Mouse (Mus musculus) cerebellum, adult 18-20 months (tissue): ENCODE results near the gene Doxl2.

ENCODE experiments used
- DNase-seq, 2 experiments: peaks; one replicate each; pipeline ENCODE4 v3.0.0; 2021

Doxl2 gene

DNA sequence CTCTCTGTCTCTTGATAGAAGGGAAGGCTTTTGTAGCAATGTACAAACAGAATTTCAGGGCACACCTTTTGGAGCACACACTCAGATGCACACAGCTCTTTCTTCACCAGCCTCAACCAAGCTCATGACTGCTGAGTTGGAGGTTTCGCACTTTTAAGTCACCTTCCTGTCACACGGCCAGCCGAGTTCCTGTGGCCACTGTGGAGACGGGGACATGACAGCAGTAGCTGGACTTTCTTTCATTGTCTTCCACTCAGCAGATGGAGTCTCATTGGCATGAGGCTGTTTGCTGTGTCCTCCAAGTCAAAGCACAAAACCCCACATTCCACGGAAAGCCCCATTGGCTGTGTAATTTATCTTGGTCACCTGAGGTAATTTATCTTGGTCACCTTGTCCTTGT, 36.4 kb downstream of the Doxl2 start:
- no peak for DNase-seq

DNA sequence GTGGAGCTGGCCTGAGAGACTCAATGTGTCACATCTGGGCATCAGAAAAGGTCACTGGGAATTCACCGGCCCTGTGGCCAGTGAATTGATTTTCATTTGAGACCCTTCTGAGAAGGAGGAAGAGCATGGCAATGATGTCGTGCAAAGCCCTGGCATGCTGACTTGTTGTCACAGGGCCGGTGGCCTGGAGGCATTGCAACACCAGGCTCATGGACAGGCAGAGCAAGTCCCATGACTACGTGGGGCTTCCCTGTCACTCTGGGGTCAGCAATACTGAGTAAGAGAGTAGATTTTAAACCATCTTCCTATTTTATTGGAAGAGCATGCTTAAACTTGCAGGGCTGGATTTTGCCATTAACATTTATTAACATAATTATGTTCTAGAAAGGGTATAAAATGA, 38.3 kb downstream of the Doxl2 start:
- DNase-seq = no peak

DNA sequence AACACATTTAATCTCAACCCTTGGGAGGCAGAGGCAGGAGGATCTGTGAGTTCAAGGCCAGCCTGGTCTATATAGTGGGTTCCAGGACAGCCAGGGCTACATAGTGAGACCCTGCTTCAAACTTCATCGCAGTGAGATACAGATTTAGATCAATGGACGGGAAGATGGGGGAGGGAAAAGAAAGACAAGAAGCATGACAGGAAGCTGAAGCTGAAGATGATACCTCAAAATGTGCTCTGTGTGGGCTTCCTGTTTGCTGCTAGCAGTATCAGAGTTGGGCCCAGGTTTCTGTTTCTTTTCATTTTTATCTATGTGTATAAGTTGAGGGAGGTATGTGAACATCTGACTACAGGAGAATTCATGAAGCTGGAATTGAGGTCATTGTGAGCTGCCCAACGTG, 38.7 kb downstream of the Doxl2 start:
- no peak for DNase-seq

DNA sequence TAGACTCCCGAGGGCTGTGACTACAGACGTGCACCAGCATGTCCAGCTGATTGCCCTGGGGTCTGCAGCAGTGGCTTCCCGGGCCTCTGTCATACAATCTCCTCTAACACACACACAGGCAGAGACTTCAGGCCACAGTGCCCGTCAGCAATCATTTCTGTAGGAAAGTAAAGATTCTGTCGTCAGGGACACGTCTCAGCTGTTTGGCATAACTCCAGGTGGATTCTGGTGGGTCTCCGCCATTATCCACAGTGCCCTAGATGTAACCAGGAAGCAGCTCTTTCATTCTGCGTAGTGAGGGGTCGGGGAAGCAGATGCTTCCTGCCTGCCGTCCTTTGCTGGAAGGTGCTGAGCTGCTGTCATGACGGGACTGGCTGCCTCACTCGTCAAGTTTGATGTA, 42.4 kb downstream of the Doxl2 start:
- DNase-seq = no peak

DNA sequence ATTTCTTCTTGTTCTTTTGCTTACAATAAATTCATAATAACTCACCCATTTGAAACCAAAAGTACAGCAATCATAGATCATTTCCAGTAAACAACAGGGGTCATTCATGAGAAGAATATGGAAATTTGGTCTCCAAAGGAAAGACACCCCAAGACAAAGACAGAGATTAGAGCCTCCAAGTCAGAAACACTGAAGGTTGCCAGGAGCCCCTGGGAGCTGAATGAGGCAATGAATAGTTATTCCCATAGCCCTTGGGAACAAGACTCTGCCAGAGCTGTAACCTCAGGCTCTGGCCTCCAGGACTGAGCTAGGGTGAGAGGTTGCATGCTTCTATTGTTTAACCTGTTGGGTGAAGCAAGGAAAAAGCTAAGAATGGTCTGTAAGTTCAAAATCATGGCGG, 44.6 kb downstream of the Doxl2 start:
- no peak for DNase-seq

DNA sequence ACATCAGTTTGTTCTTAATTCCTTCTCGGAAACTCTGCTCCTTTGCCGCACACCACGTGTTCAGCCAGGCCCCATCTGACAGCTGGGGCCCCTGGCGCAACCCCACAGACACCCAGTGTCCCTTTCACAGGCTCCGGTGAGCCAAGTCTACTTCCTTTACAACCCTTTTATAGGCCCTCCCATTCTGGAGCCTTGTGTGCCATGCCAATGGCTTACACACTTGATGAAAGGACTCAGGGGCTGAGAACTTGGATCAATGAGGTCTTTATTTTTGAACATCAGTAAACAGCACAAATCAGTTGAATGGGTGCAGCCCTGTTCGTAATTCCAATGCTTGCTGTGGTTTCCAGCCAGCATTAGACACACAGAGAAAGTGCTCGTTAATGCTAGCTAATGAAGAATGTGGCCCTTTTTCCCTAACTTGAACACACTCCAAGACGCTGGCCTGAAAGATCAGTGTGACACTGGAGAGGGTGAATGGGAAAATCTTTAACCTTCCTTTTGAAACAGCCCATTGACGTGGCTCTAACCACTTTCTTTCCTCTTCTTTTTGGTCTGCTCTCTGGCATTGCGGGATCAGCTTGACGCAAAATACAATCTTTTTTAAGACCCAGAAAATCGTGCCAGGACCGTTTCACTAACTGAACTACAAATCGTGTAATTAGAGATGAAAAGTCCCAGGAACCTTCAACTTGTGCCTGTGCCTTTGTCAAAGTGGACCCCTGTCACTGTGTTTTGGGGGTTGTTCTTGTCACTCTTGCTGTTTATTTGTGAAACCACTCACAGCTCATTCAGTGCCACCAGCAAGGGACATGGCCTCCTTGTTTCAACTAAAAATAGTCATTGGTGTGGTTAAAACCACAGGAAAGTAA, 46.6 kb downstream of the Doxl2 start:
- DNase-seq = no peak

DNA sequence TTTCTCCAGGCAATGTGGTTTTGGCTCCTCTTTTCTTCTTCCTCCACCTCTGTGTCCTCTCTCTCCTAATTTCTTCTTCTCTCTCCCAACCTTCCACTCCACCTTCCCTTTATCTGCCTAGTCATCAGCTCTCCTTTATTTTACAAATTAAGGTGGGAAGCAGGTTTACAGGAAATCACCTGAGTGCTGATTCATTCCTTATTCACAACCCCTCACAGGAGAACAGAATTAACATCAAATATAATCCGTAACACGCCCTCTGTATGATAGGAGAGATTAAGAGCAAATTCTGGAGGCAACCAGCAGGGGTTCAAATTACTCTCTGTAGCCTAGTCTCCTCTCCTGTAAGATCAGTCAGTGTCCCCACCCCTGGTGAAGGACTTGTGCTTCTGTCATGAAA, 47.6 kb downstream of the Doxl2 start:
- DNase-seq = no peak

DNA sequence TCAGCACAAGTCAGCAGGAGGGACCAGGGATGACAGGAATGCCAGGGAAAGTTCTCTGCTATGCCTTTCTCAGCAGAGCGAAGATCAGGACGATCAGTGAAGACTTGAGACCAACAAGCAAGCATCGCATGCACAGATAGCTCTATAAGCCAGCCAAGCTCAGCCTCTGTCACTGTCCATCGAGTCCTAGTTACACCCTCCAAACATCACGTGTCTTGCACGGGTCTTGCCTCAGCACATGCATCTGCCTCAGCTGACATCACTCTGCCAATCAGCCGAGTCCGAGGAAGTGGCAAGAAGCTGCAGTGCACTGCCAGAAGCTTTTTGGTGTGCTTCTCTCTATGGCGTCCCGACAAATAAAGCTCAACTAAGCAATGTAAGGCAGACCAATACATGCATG, 48.6 kb downstream of the Doxl2 start:
- no peak for DNase-seq

DNA sequence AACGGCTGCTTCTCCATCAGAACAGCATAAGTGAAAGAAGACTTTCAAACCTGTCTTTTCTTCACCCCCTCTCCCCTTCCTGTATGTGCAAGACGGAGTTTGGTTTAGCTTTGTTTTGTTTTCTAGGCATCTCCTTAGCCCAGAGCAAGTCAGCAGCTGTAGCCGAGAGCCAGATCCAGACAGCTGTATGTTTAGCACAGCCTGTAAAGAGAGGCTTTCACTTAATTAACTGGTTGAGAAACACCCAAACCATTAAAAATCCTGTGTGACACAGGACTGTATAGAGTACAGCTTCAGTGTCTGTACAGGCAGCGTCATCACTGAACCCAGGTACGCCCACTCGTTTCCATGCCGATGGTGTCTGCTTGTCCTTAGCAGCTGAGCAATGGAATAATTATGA, 50.5 kb downstream of the Doxl2 start:
- DNase-seq = no peak

DNA sequence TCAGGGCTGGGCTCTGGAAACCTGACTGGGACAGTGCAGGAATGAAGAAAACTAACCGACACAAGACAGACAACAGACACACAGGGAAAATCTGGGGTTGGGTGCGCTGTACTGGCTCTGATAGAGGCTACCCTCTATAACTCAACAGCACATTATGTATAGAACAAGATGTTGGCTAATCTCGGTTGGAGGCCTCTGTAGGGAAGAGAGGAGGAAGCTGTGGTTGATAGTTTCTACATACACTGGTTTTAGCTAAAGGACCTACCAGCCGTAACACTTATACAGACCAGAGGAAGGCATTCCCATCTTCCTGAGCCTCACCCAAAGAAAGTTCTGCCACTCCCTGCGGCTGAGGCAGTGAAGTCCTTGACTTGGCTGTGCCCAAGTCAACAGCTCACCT, 51.7 kb downstream of the Doxl2 start:
- no peak for DNase-seq

DNA sequence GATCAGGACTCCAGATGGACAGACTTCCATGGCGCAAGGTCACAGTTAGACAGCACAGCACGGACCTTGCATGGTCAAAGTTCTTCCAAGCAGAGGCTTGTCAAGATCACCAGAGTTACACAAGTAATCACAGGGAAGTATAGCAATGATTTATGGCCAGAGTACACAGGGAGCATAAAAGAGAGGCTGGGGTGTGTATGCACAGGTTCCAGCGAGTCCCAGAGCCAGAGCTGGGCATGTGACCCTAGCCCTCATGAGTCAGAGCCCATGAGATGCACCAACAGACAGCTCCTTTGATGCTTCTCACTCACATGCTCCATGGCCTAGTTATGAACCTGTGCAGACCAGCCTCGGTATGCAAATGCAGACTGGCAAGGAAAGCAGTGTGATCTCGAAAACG, 53.3 kb downstream of the Doxl2 start:
- DNase-seq = no peak
